Mouse (Mus musculus) neural tube, embryonic 11.5 days (tissue): ENCODE data around the gene Slc25a20. TPM values are rescaled to one million over a fixed set of nuclear protein-coding genes. Genes with fewer than 3 reads are reported as not detected.
"Not testable (repeated sequence)": the region's sequence is repeated elsewhere in the genome, so short reads cannot be mapped to it uniquely, and the experiment has no call there.

Experiments
- ATAC-seq: fragments of 200-750 bp; cut with Nextera tagmentation; 2 replicates; pipeline ENCODE4 v1.8.0; 2017; ENCODE audit warnings: moderate number of reproducible peaks, mild to moderate bottlenecking, moderate TSS enrichment, moderate library complexity; ENCODE audit not compliant: insufficient read depth, low FRiP score, low TSS enrichment
- DNase-seq: peaks from one replicate; pipeline ENCODE4 v3.0.0-alpha.2; 2015; ENCODE audit warnings: low spot score
- H3K27ac ChIP-seq: fragments of 300-500 bp; sonication (generic); 2 replicates; pipeline ENCODE4 v1.5.1; 2014; ENCODE audit warnings: low read depth, mild to moderate bottlenecking, low read length
- H3K27me3 ChIP-seq: fragments of 300-500 bp; sonication (generic); 2 replicates; pipeline ENCODE4 v1.6.1; 2014; ENCODE audit warnings: mild to moderate bottlenecking, low read length, mixed read lengths; ENCODE audit not compliant: control insufficient read depth, insufficient read depth
- H3K36me3 ChIP-seq: fragments of 300-500 bp; sonication (generic); 2 replicates; pipeline ENCODE4 v1.6.1; 2014; ENCODE audit warnings: mild to moderate bottlenecking, low read length, moderate library complexity, mixed read lengths; ENCODE audit not compliant: control insufficient read depth, insufficient read depth
- H3K4me1 ChIP-seq: fragments of 300-500 bp; sonication (generic); 2 replicates; pipeline ENCODE4 v1.6.1; 2014; ENCODE audit warnings: low read length, mixed read lengths; ENCODE audit not compliant: control insufficient read depth, insufficient read depth
- H3K4me2 ChIP-seq: fragments of 300-500 bp; sonication (generic); 2 replicates; pipeline ENCODE4 v1.6.1; 2014; ENCODE audit warnings: low read depth, mild to moderate bottlenecking, moderate library complexity
- H3K4me3 ChIP-seq: fragments of 300-500 bp; sonication (generic); 2 replicates; pipeline ENCODE4 v1.5.1; 2014; ENCODE audit warnings: low read depth, low read length
- H3K9ac ChIP-seq: fragments of 300-500 bp; sonication (generic); 2 replicates; pipeline ENCODE4 v1.6.1; 2014; ENCODE audit warnings: mild to moderate bottlenecking, low read length
- H3K9me3 ChIP-seq: fragments of 300-500 bp; sonication (generic); 2 replicates; pipeline ENCODE4 v1.6.1; 2016; ENCODE audit warnings: low read length; ENCODE audit not compliant: control insufficient read depth
- WGBS: fragments of 180-500 bp; shearing (Covaris S2); extraction: QIAGEN DNeasy Blood & Tissue Kit; methylation state at CpG from one replicate; pipeline ENCODE4 v1.1.7; 2014; 5-methylcytosine and 5-hydroxymethylcytosine counted together
- polyA plus RNA-seq: library from polyadenylated mRNA; unstranded; fragments of >200 nt; fragmentation: Nextera tagmentation; extraction: Ambion mirVana; gene quantifications from 2 replicates; pipeline ENCODE4 v1.2.1, GENCODE M21; 2014

The Slc25a20 gene
- polyA plus RNA-seq, 1 experiment from 2014 or later, result 32.8 TPM

GRCm38 (mm10) chr9:108639825-108640224, 22.1 kb upstream of the Slc25a20 start:
- H3K4me1 ChIP-seq, result no peaks in the 10 kb centered on the region
- no peak overlapping the region for H3K27ac ChIP-seq
- no peak for ATAC-seq
- H3K4me2 ChIP-seq, result no peak overlapping the region
- H3K36me3 ChIP-seq, result no peaks in the 10 kb centered on the region
- no peaks in the 10 kb centered on the region for H3K27me3 ChIP-seq
- H3K4me3 ChIP-seq, result no peak overlapping the region
- no peak for DNase-seq
- no peak overlapping the region for H3K9ac ChIP-seq
- no peaks in the 10 kb centered on the region for H3K9me3 ChIP-seq
- 88% methylated on average over 2 of the region's 2 CpGs for WGBS

GRCm38 (mm10) chr9:108648166-108648565, 13.7 kb upstream of the Slc25a20 start:
- Histone ChIP-seq H3K9me3 (no peaks in the 10 kb centered on the region), H3K4me3 (peak overlapping the region; percentile 95), H3K9ac (peak overlapping the region; percentile 86), H3K27me3 (no peaks in the 10 kb centered on the region), H3K36me3 (no peaks in the 10 kb centered on the region), H3K4me2 (peak overlapping the region; percentile 87), H3K27ac (0 out of 2 replicates have a peak overlapping the region, but pooled peaks have one; percentile 78), H3K4me1 (peaks cover 5% of the 10 kb centered on the region)
- no peak for ATAC-seq
- 48% methylated on average over 10 of the region's 10 CpGs for WGBS
- DNase-seq, result peak; percentile 14

GRCm38 (mm10) chr9:108648611-108649560, 13.0 kb upstream of the Slc25a20 start, which contains the start of gene Arih2:
Gene Arih2 (minus strand): TSS chr9:108649386.
- peak; percentile 96 for DNase-seq
- H3K4me3 ChIP-seq, result peak within 1 kb of the TSS; percentile 95
- H3K27ac ChIP-seq, result peak within 1 kb of the TSS; percentile 78
- peak within 1 kb of the TSS; percentile 86 for H3K9ac ChIP-seq
- no peaks in the 10 kb centered on the region for H3K9me3 ChIP-seq
- H3K27me3 ChIP-seq, result no peaks in the 10 kb centered on the region
- WGBS, result under 1% methylated on average over 101 of the region's 112 CpGs
- no peaks in the 10 kb centered on the region for H3K36me3 ChIP-seq
- H3K4me1 ChIP-seq, result peaks cover 5% of the 10 kb centered on the region
- H3K4me2 ChIP-seq, result peak within 1 kb of the TSS; percentile 87
- peak; percentile 97 for ATAC-seq

- peak overlapping the region; percentile 78; the same call in 1 of the 2 replicates for H3K27ac ChIP-seq
- H3K4me3 ChIP-seq, result peak overlapping the region; percentile 95
- WGBS, result 36% methylated on average over 29 of the region's 29 CpGs
Measured at GRCm38 (mm10) chr9:108649561-108650440, 12.1 kb upstream of the Slc25a20 start.

GRCm38 (mm10) chr9:108654566-108655464, 7.1 kb upstream of the Slc25a20 start:
- no peak overlapping the region for H3K4me3 ChIP-seq
- DNase-seq (no peak), ATAC-seq (no peak)
- H3K27me3 ChIP-seq, result no peaks in the 10 kb centered on the region
- H3K9ac ChIP-seq, result no peak overlapping the region
- no peaks in the 10 kb centered on the region for H3K36me3 ChIP-seq
- 77% methylated on average over 10 of the region's 10 CpGs for WGBS
- no peaks in the 10 kb centered on the region for H3K9me3 ChIP-seq
- no peak overlapping the region for H3K27ac ChIP-seq
- no peaks in the 10 kb centered on the region; the same call in 1 of the 2 replicates for H3K4me1 ChIP-seq
- no peak overlapping the region for H3K4me2 ChIP-seq

More at GRCm38 (mm10) chr9:108649561-108650440, 12.1 kb upstream of the Slc25a20 start:
- ATAC-seq, result no peak
- Histone ChIP-seq H3K4me2 (peak overlapping the region; percentile 65), H3K4me1 (peaks cover 5% of the 10 kb centered on the region), H3K27me3 (no peaks in the 10 kb centered on the region), H3K9ac (peak overlapping the region; percentile 86), H3K9me3 (no peaks in the 10 kb centered on the region), H3K36me3 (no peaks in the 10 kb centered on the region)
- no peak for DNase-seq

- DNase-seq, H3K27me3 ChIP-seq, H3K36me3 ChIP-seq, H3K4me2 ChIP-seq, H3K9me3 ChIP-seq, H3K4me3 ChIP-seq, ATAC-seq, H3K4me1 ChIP-seq, H3K9ac ChIP-seq, H3K27ac ChIP-seq: not testable (repeated sequence)
- 91% methylated on average over 7 of the region's 7 CpGs for WGBS
Measured at GRCm38 (mm10) chr9:108655865-108656264, 6.0 kb upstream of the Slc25a20 start.

GRCm38 (mm10) chr9:108662660-108663059, 772 bp downstream of the Slc25a20 start:
- peak overlapping the region; percentile 66 for H3K4me2 ChIP-seq
- DNase-seq (no peak), ATAC-seq (no peak)
- H3K9ac ChIP-seq, result peak overlapping the region; percentile 58; the same call in 1 of the 2 replicates
- no peaks in the 10 kb centered on the region for H3K9me3 ChIP-seq
- H3K27ac ChIP-seq, result no peak overlapping the region
- 52% methylated on average over 6 of the region's 6 CpGs for WGBS
- no peaks in the 10 kb centered on the region for H3K36me3 ChIP-seq
- H3K27me3 ChIP-seq, result no peaks in the 10 kb centered on the region
- peak overlapping the region; percentile 70 for H3K4me3 ChIP-seq
- no peaks in the 10 kb centered on the region for H3K4me1 ChIP-seq

- Histone ChIP-seq H3K9me3 (no peaks in the 10 kb centered on the region), H3K27ac (no peak overlapping the region), H3K4me2 (no peak overlapping the region), H3K36me3 (no peaks in the 10 kb centered on the region; the same call in 1 of the 2 replicates), H3K27me3 (no peaks in the 10 kb centered on the region), H3K4me1 (no peaks in the 10 kb centered on the region), H3K4me3 (no peak overlapping the region), H3K9ac (no peak overlapping the region)
- WGBS, result 66% methylated on average over 8 of the region's 8 CpGs
- DNase-seq (peak; percentile 45), ATAC-seq (no peak)
Measured at GRCm38 (mm10) chr9:108669875-108670274, 8.0 kb downstream of the Slc25a20 start.
